Mouse (Mus musculus) urinary bladder, postnatal 25 days (tissue): ENCODE results near the gene Cdk14.
"Not testable (repeated sequence)": the region's sequence is repeated elsewhere in the genome, so short reads cannot be mapped to it uniquely, and the experiment has no call there.

Experiments used
- DNase-seq: peaks from one replicate; pipeline ENCODE4 v3.0.0; 2022; ENCODE audit warnings: low spot score

The Cdk14 gene

GRCm38 (mm10) chr5:4986181-4986580 lies 433.9 kb downstream of the Cdk14 start:
- no peak for DNase-seq

GRCm38 (mm10) chr5:4979551-4979950 lies 440.6 kb downstream of the Cdk14 start:
- DNase-seq, result no peak

GRCm38 (mm10) chr5:4973408-4973807 lies 446.7 kb downstream of the Cdk14 start:
- no peak for DNase-seq

GRCm38 (mm10) chr5:4962063-4962610 lies 458.0 kb downstream of the Cdk14 start:
- peak; percentile 26 for DNase-seq

- no peak for DNase-seq
These were observed 458.5 kb downstream of the Cdk14 start for GRCm38 (mm10) chr5:4961636-4962035.

- DNase-seq, result no peak
These were observed 460.7 kb downstream of the Cdk14 start for GRCm38 (mm10) chr5:4959446-4959845.

GRCm38 (mm10) chr5:4955993-4956392 lies 464.1 kb downstream of the Cdk14 start:
- no peak for DNase-seq

GRCm38 (mm10) chr5:4955392-4955791 lies 464.7 kb downstream of the Cdk14 start:
- DNase-seq, result no peak

GRCm38 (mm10) chr5:4949433-4949832 lies 470.7 kb downstream of the Cdk14 start:
- no peak for DNase-seq

- no peak for DNase-seq
These were observed 471.8 kb downstream of the Cdk14 start for GRCm38 (mm10) chr5:4948090-4948954.

GRCm38 (mm10) chr5:4935131-4935530 lies 485.0 kb downstream of the Cdk14 start:
- no peak for DNase-seq

- no peak for DNase-seq
These were observed 485.6 kb downstream of the Cdk14 start for GRCm38 (mm10) chr5:4934491-4934890.

GRCm38 (mm10) chr5:4931539-4932143 lies 488.5 kb downstream of the Cdk14 start:
- DNase-seq, result no peak

- DNase-seq, result no peak
These were observed 490.5 kb downstream of the Cdk14 start for GRCm38 (mm10) chr5:4929628-4930027.

GRCm38 (mm10) chr5:4924866-4925265 lies 495.2 kb downstream of the Cdk14 start:
- no peak for DNase-seq

- DNase-seq, result peak; percentile 73
These were observed 501.7 kb downstream of the Cdk14 start for GRCm38 (mm10) chr5:4918376-4918775.

- no peak for DNase-seq
These were observed 502.4 kb downstream of the Cdk14 start for GRCm38 (mm10) chr5:4917743-4918142.

- DNase-seq, result no peak
These were observed 502.8 kb downstream of the Cdk14 start for GRCm38 (mm10) chr5:4917274-4917673.

- DNase-seq, result no peak
These were observed 503.5 kb downstream of the Cdk14 start for GRCm38 (mm10) chr5:4916390-4917273.

- not testable (repeated sequence) for DNase-seq
These were observed 515.2 kb downstream of the Cdk14 start for GRCm38 (mm10) chr5:4904911-4905310.

GRCm38 (mm10) chr5:4898241-4898640 lies 521.9 kb downstream of the Cdk14 start:
- no peak for DNase-seq

- DNase-seq, result no peak
These were observed 525.1 kb downstream of the Cdk14 start for GRCm38 (mm10) chr5:4894988-4895387.
